Mouse (Mus musculus) neural tube, embryonic 12.5 days (tissue): ENCODE results near the gene Lrrc28. TPM values are rescaled to one million over a fixed set of nuclear protein-coding genes. Genes with fewer than 3 reads are reported as not detected.
"Not testable (repeated sequence)": the region's sequence is repeated elsewhere in the genome, so short reads cannot be mapped to it uniquely, and the experiment has no call there.

Experiments
- ATAC-seq: fragments of 200-750 bp; cut with Nextera tagmentation; 2 replicates; pipeline ENCODE4 v1.8.0; 2017; ENCODE audit warnings: low read depth, mild to moderate bottlenecking, moderate TSS enrichment, moderate library complexity; ENCODE audit not compliant: low FRiP score
- H3K27ac ChIP-seq: fragments of 300-500 bp; sonication (generic); 2 replicates; pipeline ENCODE4 v1.5.1; 2016
- H3K27me3 ChIP-seq: fragments of 300-500 bp; sonication (generic); replicated peaks from 2 replicates; pipeline ENCODE4 v1.6.1; 2016; ENCODE audit warnings: mild to moderate bottlenecking
- H3K36me3 ChIP-seq: fragments of 300-500 bp; sonication (generic); 2 replicates; pipeline ENCODE4 v1.6.1; 2016; ENCODE audit warnings: mild to moderate bottlenecking
- H3K4me1 ChIP-seq: fragments of 300-500 bp; sonication (generic); 2 replicates; pipeline ENCODE4 v1.6.1; 2016
- H3K4me2 ChIP-seq: fragments of 300-500 bp; sonication (generic); replicated peaks from 2 replicates; pipeline ENCODE4 v1.6.1; 2016; ENCODE audit warnings: mild to moderate bottlenecking
- H3K4me3 ChIP-seq: fragments of 300-500 bp; sonication (generic); 2 replicates; pipeline ENCODE4 v1.5.1; 2016
- H3K9ac ChIP-seq: fragments of 300-500 bp; sonication (generic); 2 replicates; pipeline ENCODE4 v1.6.1; 2016; ENCODE audit warnings: mild to moderate bottlenecking
- H3K9me3 ChIP-seq: fragments of 300-500 bp; sonication (generic); 2 replicates; pipeline ENCODE4 v1.6.1; 2016; ENCODE audit warnings: mild to moderate bottlenecking
- WGBS: fragments of 180-500 bp; shearing (Covaris S2); methylation state at CpG from one replicate; pipeline ENCODE4 v1.1.7; 2016; 5-methylcytosine and 5-hydroxymethylcytosine counted together
- polyA plus RNA-seq: library from polyadenylated mRNA; unstranded; fragments of >200 nt; fragmentation: Nextera tagmentation; extraction: Ambion mirVana; gene quantifications from 2 replicates; pipeline ENCODE4 v1.2.1, GENCODE M21; 2016

The Lrrc28 gene
- polyA plus RNA-seq, 1 experiment from 2014 or later = 35.6 TPM

- WGBS = 89% methylated on average over 5 of the region's 5 CpGs
Measured at GRCm38 (mm10) chr7:67521731-67522130, 123.3 kb downstream of the Lrrc28 start.

GRCm38 (mm10) chr7:67520959-67521358 is 124.1 kb downstream of the Lrrc28 start:
- Histone ChIP-seq H3K27me3 (no peaks in the 10 kb centered on the region), H3K9ac (no peak overlapping the region), H3K36me3 (no peaks in the 10 kb centered on the region), H3K27ac (no peak overlapping the region), H3K9me3 (no peaks in the 10 kb centered on the region), H3K4me2 (no peak overlapping the region), H3K4me3 (no peak overlapping the region), H3K4me1 (no peaks in the 10 kb centered on the region)
- WGBS = 84% methylated on average over 4 of the region's 4 CpGs
- no peak for ATAC-seq

More at GRCm38 (mm10) chr7:67521731-67522130, 123.3 kb downstream of the Lrrc28 start:
- not testable (repeated sequence) for H3K4me3 ChIP-seq, H3K27me3 ChIP-seq, H3K9me3 ChIP-seq, H3K4me2 ChIP-seq, H3K9ac ChIP-seq, ATAC-seq, H3K36me3 ChIP-seq, H3K27ac ChIP-seq, H3K4me1 ChIP-seq

- Histone ChIP-seq H3K27ac (no peak overlapping the region), H3K36me3 (no peaks in the 10 kb centered on the region), H3K4me1 (no peaks in the 10 kb centered on the region), H3K9me3 (no peaks in the 10 kb centered on the region), H3K9ac (no peak overlapping the region), H3K27me3 (no peaks in the 10 kb centered on the region), H3K4me3 (no peak overlapping the region), H3K4me2 (no peak overlapping the region)
- 94% methylated on average over 10 of the region's 10 CpGs for WGBS
- no peak for ATAC-seq
Measured at GRCm38 (mm10) chr7:67520001-67520400, 125.1 kb downstream of the Lrrc28 start.

- H3K4me2 ChIP-seq = no peak overlapping the region
- ATAC-seq = no peak
- no peaks in the 10 kb centered on the region for H3K9me3 ChIP-seq
- 85% methylated on average over 9 of the region's 9 CpGs for WGBS
- H3K36me3 ChIP-seq = no peaks in the 10 kb centered on the region; the same call in 1 of the 2 replicates
- no peak overlapping the region for H3K4me3 ChIP-seq
- no peaks in the 10 kb centered on the region for H3K4me1 ChIP-seq
- H3K27me3 ChIP-seq = no peaks in the 10 kb centered on the region
- H3K9ac ChIP-seq = no peak overlapping the region
- no peak overlapping the region for H3K27ac ChIP-seq
Measured at GRCm38 (mm10) chr7:67515621-67516020, 129.4 kb downstream of the Lrrc28 start.

- ATAC-seq = no peak
- 68% methylated on average over 10 of the region's 10 CpGs for WGBS
- Histone ChIP-seq H3K27ac (no peak overlapping the region), H3K4me3 (no peak overlapping the region), H3K9ac (no peak overlapping the region), H3K4me2 (no peak overlapping the region), H3K36me3 (no peaks in the 10 kb centered on the region; the same call in 1 of the 2 replicates), H3K27me3 (no peaks in the 10 kb centered on the region), H3K9me3 (no peaks in the 10 kb centered on the region), H3K4me1 (no peaks in the 10 kb centered on the region)
Measured at GRCm38 (mm10) chr7:67514893-67515292, 130.2 kb downstream of the Lrrc28 start.

- Histone ChIP-seq H3K36me3 (no peaks in the 10 kb centered on the region; the same call in 1 of the 2 replicates), H3K9ac (no peak overlapping the region), H3K4me3 (no peak overlapping the region), H3K27me3 (no peaks in the 10 kb centered on the region), H3K9me3 (no peaks in the 10 kb centered on the region), H3K4me2 (no peak overlapping the region), H3K27ac (no peak overlapping the region), H3K4me1 (no peaks in the 10 kb centered on the region)
- no peak for ATAC-seq
- 77% methylated on average over 4 of the region's 4 CpGs for WGBS
Measured at GRCm38 (mm10) chr7:67514380-67514779, 130.7 kb downstream of the Lrrc28 start.

- H3K4me1 ChIP-seq = no peaks in the 10 kb centered on the region
- H3K36me3 ChIP-seq = no peaks in the 10 kb centered on the region; the same call in 1 of the 2 replicates
- no peaks in the 10 kb centered on the region for H3K27me3 ChIP-seq
- no peak overlapping the region for H3K4me2 ChIP-seq
- H3K4me3 ChIP-seq = no peak overlapping the region
- no peaks in the 10 kb centered on the region for H3K9me3 ChIP-seq
- H3K27ac ChIP-seq = no peak overlapping the region
- ATAC-seq = no peak
- 84% methylated on average over 4 of the region's 4 CpGs for WGBS
- H3K9ac ChIP-seq = no peak overlapping the region
Measured at GRCm38 (mm10) chr7:67513656-67514055, 131.4 kb downstream of the Lrrc28 start.

- Histone ChIP-seq H3K9me3 (no peaks in the 10 kb centered on the region), H3K27me3 (no peaks in the 10 kb centered on the region), H3K27ac (no peak overlapping the region), H3K36me3 (no peaks in the 10 kb centered on the region; the same call in 1 of the 2 replicates), H3K4me1 (no peaks in the 10 kb centered on the region), H3K4me3 (no peak overlapping the region), H3K9ac (no peak overlapping the region), H3K4me2 (no peak overlapping the region)
- no peak for ATAC-seq
- 87% methylated on average over 7 of the region's 7 CpGs for WGBS
Measured at GRCm38 (mm10) chr7:67511606-67512005, 133.5 kb downstream of the Lrrc28 start.

GRCm38 (mm10) chr7:67503281-67504010 is 141.6 kb downstream of the Lrrc28 start:
- 65% methylated on average over 7 of the region's 7 CpGs for WGBS
- Histone ChIP-seq H3K4me3 (no peak overlapping the region), H3K4me1 (no peaks in the 10 kb centered on the region), H3K36me3 (no peaks in the 10 kb centered on the region), H3K9me3 (no peaks in the 10 kb centered on the region), H3K4me2 (no peak overlapping the region), H3K27ac (no peak overlapping the region), H3K27me3 (no peaks in the 10 kb centered on the region), H3K9ac (no peak overlapping the region)
- ATAC-seq = no peak

GRCm38 (mm10) chr7:67502631-67503030 is 142.4 kb downstream of the Lrrc28 start:
- no peak overlapping the region for H3K4me2 ChIP-seq
- H3K4me1 ChIP-seq = no peaks in the 10 kb centered on the region
- H3K9ac ChIP-seq = no peak overlapping the region
- no peak for ATAC-seq
- H3K27ac ChIP-seq = no peak overlapping the region
- no peaks in the 10 kb centered on the region for H3K27me3 ChIP-seq
- no peaks in the 10 kb centered on the region for H3K36me3 ChIP-seq
- no peak overlapping the region for H3K4me3 ChIP-seq
- no peaks in the 10 kb centered on the region for H3K9me3 ChIP-seq
- WGBS = 72% methylated on average over 4 of the region's 4 CpGs

- H3K4me1 ChIP-seq = no peaks in the 10 kb centered on the region
- ATAC-seq = no peak
Measured at GRCm38 (mm10) chr7:67500878-67501277, 144.2 kb downstream of the Lrrc28 start.

GRCm38 (mm10) chr7:67500076-67500828 is 144.8 kb downstream of the Lrrc28 start:
- Histone ChIP-seq H3K27me3 (no peaks in the 10 kb centered on the region), H3K4me2 (no peak overlapping the region), H3K4me3 (no peak overlapping the region), H3K9me3 (no peaks in the 10 kb centered on the region), H3K36me3 (no peaks in the 10 kb centered on the region), H3K27ac (no peak overlapping the region), H3K9ac (no peak overlapping the region), H3K4me1 (no peaks in the 10 kb centered on the region)
- 75% methylated on average over 11 of the region's 11 CpGs for WGBS
- ATAC-seq = no peak

More at GRCm38 (mm10) chr7:67500878-67501277, 144.2 kb downstream of the Lrrc28 start:
- Histone ChIP-seq H3K27me3 (no peaks in the 10 kb centered on the region), H3K4me3 (no peak overlapping the region), H3K36me3 (no peaks in the 10 kb centered on the region), H3K27ac (no peak overlapping the region), H3K9ac (no peak overlapping the region), H3K9me3 (no peaks in the 10 kb centered on the region), H3K4me2 (no peak overlapping the region)
- WGBS = 83% methylated on average over 5 of the region's 5 CpGs
